Mouse (Mus musculus): ENCODE measurements around the gene Vac14.

Gene Vac14

DNA sequence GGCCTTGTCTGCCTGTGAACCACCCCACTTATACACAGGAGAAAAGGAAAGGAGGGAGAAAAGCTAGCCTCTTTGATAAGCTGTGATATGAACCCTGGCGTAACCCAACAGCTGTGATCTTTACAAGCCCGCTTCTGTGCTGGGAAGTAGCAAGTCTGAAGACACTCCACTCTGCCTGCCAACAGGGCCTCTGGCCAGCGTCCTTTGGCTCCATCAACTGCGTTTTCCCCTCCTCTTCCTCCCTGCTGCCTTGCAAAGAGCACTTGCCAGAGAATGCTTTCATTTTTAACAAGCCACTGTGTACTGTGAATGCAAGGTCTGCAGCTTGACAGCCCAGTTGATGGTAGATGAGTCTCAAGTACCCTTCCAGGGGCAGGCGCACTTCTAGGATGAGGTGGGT lies 69.3 kb downstream of the Vac14 start:
- no peak for DNase-seq (ENCODE audit: low read depth in 2 of 2, low spot score in 2 of 2)

DNA sequence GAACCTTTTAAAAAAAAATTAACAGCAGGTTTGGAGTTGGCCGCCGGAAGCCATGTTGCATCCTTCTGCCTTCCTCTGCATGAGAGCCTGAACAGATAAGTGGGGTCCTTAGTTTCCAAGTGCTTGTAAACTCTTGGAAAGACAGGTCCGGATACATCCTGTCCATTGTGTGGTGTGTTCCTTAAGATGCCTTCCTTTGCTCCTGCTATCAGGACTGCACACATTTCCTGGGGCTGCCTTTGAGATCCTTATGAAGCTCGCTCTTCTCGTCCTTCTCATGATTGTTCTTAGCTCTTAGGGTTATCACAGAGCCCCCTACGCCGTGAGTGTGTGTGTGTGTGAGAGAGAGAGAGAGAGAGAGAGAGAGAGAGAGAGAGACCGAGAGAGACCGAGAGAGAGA lies 71.6 kb downstream of the Vac14 start:
- no peak for DNase-seq (ENCODE audit: low read depth in 2 of 2, low spot score in 2 of 2)

DNA sequence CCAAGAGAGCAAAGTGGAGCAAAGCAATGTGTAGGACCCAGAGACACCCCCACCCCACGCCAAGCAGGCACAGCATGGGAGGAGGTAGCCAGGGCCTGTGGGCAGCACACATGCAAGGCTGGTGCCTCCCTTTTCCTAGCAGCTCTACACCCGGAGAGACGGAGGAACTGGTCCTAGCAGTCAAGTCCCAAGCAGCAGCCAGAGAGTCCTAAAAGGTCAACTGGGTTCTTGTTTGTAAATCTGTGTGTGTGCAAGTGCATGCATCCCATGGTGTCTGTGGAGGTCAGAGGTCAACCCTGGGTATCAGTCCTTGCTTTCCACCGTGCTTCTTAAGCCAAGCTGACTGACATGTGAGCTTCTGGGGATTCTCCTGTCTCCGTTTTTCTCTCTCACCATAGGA lies 75.8 kb downstream of the Vac14 start:
- DNase-seq (ENCODE audit: low read depth in 2 of 2, low spot score in 2 of 2) = no peak

DNA sequence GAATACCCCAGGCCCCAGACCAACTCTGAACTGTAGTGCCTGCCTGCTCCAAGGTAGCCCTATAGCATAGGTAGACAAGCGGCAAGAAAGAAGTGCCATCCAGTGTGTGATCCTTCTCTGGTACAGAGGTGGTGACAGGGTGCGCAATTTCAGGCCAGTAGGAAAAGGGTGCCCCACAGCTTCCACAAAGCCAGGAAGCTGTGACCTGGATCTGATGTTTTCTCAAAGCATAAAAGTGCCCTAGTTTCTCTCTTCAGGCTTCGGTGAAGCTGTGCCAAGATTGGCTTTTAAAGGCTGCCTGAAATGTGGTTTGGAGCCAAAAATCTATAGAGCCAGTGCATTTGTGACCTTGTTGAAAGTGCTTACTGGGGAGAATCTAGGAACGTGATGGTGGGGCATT lies 76.4 kb downstream of the Vac14 start:
- DNase-seq (ENCODE audit: low read depth in 2 of 2, low spot score in 2 of 2) = no peak

GRCm38 (mm10) chr8:110695431-110695830 lies 77.0 kb downstream of the Vac14 start:
- no peak for DNase-seq (ENCODE audit: low read depth in 2 of 2, low spot score in 2 of 2)

- DNase-seq (ENCODE audit: low read depth in 2 of 2, low spot score in 2 of 2) = no peak
These were observed 77.7 kb downstream of the Vac14 start for GRCm38 (mm10) chr8:110696051-110696450.

DNA sequence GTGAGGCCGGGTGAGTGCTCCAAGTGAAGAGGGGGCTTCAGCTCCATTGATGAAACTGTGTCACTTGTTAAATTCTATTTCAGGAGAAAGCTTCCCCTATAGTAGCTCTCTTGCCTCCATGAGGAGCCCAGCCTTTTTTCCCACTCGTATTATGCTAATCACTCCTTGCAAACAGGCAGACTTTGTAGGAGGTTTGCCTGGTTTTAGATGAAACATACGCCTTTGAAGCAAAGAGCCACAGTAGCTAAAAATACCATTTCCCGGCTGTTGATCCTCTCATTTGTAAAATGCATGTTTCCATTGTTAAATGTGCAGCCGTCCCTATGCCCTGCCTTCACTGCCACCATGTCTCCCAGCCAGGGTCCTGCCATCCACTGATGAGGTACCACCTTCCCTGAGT lies 79.2 kb downstream of the Vac14 start:
- DNase-seq (ENCODE audit: low read depth in 2 of 2, low spot score in 2 of 2) = no peak

DNA sequence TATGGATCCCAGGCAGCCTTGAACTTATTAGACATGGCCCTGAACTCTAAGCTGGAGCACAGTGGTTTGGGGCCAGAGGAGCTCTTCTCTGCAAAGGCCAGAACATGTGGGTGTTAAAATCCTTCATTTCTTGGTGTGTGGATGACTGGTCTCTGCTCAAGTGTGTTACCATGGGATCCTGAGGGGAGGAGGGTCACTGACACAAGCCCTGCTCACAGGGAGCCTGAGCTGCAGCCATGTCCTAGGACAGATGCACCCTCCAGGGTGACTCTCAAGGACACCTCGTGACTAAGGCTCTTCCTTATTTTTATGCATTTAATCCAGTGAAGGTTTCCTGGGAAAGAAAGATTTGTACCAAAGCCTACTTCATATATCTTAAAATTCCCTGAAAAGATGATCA lies 79.7 kb downstream of the Vac14 start:
- no peak for DNase-seq (ENCODE audit: low read depth in 2 of 2, low spot score in 2 of 2)

DNA sequence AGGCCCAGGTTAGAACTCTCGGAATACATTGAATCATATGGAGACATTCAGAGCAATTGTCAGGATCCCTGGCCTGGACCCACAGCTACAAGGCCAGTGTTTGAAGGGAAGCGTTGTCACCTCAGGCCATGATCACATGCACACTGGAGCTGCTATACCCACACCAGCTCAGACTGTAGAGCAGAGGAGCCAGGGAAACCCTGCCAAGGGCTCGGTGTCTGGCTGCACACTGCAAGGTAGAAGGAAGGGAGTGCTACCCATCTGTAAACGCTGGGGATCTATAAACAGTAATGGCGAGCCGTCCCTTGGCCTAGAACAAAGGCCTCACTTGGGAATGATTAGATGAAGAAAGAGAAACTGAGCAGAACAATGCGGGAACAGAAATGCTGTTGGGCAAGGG lies 81.1 kb downstream of the Vac14 start:
- no peak for DNase-seq (ENCODE audit: low read depth in 2 of 2, low spot score in 2 of 2)

DNA sequence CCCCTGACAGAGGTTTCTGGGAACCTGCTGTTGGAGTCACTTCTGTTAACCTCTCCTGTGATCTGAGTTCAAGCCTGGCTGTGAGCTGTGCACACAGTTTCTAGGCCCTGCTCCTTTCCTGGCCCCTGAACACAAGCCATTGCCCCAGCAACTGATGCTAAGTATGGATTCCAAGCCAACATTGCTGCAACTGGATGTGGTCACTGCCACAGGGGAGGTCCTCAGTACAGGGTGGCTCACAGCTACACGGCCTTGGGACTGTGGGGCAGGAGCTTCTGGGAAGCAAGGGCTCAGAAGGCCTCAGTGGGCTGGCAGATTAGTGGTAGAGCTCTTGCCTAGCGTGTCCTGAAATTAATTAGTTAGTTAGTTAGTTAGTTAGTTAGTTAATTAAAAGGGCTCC lies 82.2 kb downstream of the Vac14 start:
- no peak for DNase-seq (ENCODE audit: low read depth in 2 of 2, low spot score in 2 of 2)

- no peak for DNase-seq (ENCODE audit: low read depth in 2 of 2, low spot score in 2 of 2)
These were observed 84.5 kb downstream of the Vac14 start for GRCm38 (mm10) chr8:110702636-110703459.

DNA sequence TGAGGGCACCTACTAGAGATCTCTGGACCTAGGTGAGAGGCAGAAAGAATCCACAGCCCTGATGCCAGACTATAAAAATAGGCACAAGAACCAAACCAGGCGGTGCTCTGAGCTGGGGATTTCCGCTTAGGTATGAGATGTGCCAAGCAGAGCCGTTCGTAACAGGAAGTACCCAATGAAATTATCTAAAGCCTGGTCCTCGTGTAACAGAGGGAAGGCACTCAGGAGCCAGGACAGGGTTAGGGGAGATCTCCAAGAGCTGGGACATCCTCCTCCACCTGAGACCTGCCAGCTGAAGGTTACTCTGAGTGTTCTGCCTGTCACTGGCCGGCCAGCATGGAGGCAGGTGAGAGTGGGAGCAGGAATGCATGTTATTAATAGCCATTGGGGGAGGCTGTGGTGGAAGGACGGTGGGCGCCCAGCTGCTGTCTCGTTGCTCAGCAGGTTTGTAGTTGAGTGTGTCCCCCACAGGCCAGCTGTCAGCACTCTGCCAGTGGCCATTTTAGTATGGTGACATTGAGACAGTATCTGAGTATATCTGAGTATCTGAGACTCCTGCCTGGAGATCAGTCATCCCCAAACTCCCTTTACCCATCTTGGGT lies 85.2 kb downstream of the Vac14 start:
- DNase-seq (ENCODE audit: low read depth in 2 of 2, low spot score in 2 of 2) = no peak

DNA sequence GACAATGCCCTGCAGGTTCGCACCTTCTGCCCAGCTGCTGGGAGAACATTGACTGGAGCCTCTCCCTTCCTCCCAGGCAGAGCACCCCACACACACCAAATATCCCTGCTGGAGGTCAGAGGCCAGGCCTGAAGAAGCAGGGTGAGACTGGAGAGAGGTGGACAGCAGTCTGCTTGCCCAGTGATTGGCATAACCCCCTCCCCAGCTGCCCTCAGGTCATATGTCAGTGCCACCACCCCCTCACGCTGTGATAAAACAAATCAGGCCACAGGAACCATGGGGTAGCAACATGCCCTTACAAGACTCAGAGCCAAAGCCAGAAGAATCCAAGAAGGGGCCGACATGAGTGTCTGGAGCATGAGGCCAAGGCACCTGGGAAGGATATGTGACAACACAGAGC lies 85.7 kb downstream of the Vac14 start:
- no peak for DNase-seq (ENCODE audit: low read depth in 2 of 2, low spot score in 2 of 2)

DNA sequence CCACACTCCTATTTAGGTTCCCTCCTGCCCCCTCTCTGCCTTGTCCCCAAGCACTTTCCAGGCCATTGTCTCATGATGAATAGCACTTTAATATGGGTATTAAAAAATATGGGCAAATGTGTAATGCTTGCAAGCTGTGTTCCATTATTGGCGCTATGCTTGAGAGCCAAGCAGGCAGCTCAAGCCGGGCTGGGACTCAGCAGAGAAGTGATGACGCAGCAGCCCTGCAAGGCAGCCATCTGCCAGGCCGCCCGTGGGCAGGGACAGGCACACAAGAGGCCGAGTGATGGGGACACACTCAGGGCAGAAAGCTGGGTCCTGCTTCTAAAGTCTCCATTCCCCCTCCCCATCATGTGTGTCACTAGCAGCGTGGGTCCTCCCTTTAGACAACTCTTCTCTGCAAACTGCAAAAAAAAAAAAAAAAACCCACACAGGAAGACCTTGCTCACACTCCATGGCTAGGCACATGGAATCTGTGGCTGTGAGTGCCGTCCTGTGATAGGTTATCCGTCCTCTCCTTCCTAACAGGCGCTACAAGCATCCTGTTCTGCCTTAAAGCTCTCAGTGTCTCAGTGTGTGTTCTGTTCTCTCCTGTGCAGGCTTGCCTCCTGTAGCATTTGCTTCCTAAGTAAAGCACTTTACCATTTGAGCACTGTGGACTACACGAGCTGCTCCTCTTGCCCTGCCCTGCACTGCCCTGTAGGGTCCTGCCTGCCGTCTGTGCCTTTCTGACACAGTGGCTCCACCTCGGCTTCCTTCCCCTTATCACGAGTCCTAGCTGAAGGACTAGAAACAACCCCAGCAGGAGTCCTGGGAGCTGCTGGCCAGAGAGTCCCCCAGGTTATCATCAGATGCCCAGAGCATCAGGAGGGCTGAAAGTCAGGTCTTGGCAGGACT lies 87.3 kb downstream of the Vac14 start:
- DNase-seq (ENCODE audit: low read depth in 2 of 2, low spot score in 2 of 2) = no peak

- DNase-seq (ENCODE audit: low read depth in 2 of 2, low spot score in 2 of 2) = no peak
These were observed 88.0 kb downstream of the Vac14 start for GRCm38 (mm10) chr8:110706288-110706870.

- DNase-seq (ENCODE audit: low read depth in 2 of 2, low spot score in 2 of 2) = no peak
These were observed 90.0 kb downstream of the Vac14 start for GRCm38 (mm10) chr8:110708429-110708828.

- DNase-seq (ENCODE audit: low read depth in 2 of 2, low spot score in 2 of 2) = no peak
These were observed 92.2 kb downstream of the Vac14 start for GRCm38 (mm10) chr8:110710593-110710992.

GRCm38 (mm10) chr8:110711271-110711934 lies 93.0 kb downstream of the Vac14 start:
- DNase-seq (ENCODE audit: low read depth in 2 of 2, low spot score in 2 of 2) = no peak

GRCm38 (mm10) chr8:110713073-110713472 lies 94.7 kb downstream of the Vac14 start:
- DNase-seq (ENCODE audit: low read depth in 2 of 2, low spot score in 2 of 2) = no peak

- DNase-seq (ENCODE audit: low read depth in 2 of 2, low spot score in 2 of 2) = no peak
These were observed 96.6 kb downstream of the Vac14 start for GRCm38 (mm10) chr8:110714827-110715519.

All from CD8-positive naive resting alpha-beta T cell, adult 2 months (primary cell).